Mouse (Mus musculus): Measurements from ENCODE around the gene Ndufa8.

Gene Ndufa8

GRCm38 (mm10) chr2:36071660-36072305 is 22.6 kb upstream of the Ndufa8 start:
- TF ChIP-seq GATA4 (IDR thresholded peaks at IDR 0.05; ENCODE audit: insufficient replicate concordance, low read length) = peak; percentile 87; the same call in 1 of the 2 replicates

GRCm38 (mm10) chr2:36067132-36067531 is 17.9 kb upstream of the Ndufa8 start:
- no peak for TF ChIP-seq GATA4 (IDR thresholded peaks at IDR 0.05; ENCODE audit: insufficient replicate concordance, low read length)

GRCm38 (mm10) chr2:36061409-36061808 is 12.2 kb upstream of the Ndufa8 start:
- TF ChIP-seq GATA4 (IDR thresholded peaks at IDR 0.05; ENCODE audit: insufficient replicate concordance, low read length) = no peak

- TF ChIP-seq GATA4 (IDR thresholded peaks at IDR 0.05; ENCODE audit: insufficient replicate concordance, low read length) = no peak
Observed at GRCm38 (mm10) chr2:36056248-36056647, 7.0 kb upstream of the Ndufa8 start.

GRCm38 (mm10) chr2:36053249-36053648 is 4.0 kb upstream of the Ndufa8 start:
- TF ChIP-seq GATA4 (IDR thresholded peaks at IDR 0.05; ENCODE audit: insufficient replicate concordance, low read length) = no peak

GRCm38 (mm10) chr2:36049567-36049954 is 355 bp upstream of the Ndufa8 start:
- no peak for TF ChIP-seq GATA4 (IDR thresholded peaks at IDR 0.05; ENCODE audit: insufficient replicate concordance, low read length)

GRCm38 (mm10) chr2:36048164-36048563 is 1.0 kb downstream of the Ndufa8 start:
- no peak for TF ChIP-seq GATA4 (IDR thresholded peaks at IDR 0.05; ENCODE audit: insufficient replicate concordance, low read length)

GRCm38 (mm10) chr2:36040872-36041271 is 8.3 kb downstream of the Ndufa8 start:
- no peak for TF ChIP-seq GATA4 (IDR thresholded peaks at IDR 0.05; ENCODE audit: insufficient replicate concordance, low read length)

GRCm38 (mm10) chr2:36039297-36039985 is 9.8 kb downstream of the Ndufa8 start:
- no peak for TF ChIP-seq GATA4 (IDR thresholded peaks at IDR 0.05; ENCODE audit: insufficient replicate concordance, low read length)

GRCm38 (mm10) chr2:36035413-36036081 is 13.7 kb downstream of the Ndufa8 start:
- no peak; the same call in 1 of the 2 replicates for TF ChIP-seq GATA4 (IDR thresholded peaks at IDR 0.05; ENCODE audit: insufficient replicate concordance, low read length)

- no peak for TF ChIP-seq GATA4 (IDR thresholded peaks at IDR 0.05; ENCODE audit: insufficient replicate concordance, low read length)
Observed at GRCm38 (mm10) chr2:36034898-36035297, 14.3 kb downstream of the Ndufa8 start.

- no peak for TF ChIP-seq GATA4 (IDR thresholded peaks at IDR 0.05; ENCODE audit: insufficient replicate concordance, low read length)
Observed at GRCm38 (mm10) chr2:36033966-36034365, 15.2 kb downstream of the Ndufa8 start.

- TF ChIP-seq GATA4 (IDR thresholded peaks at IDR 0.05; ENCODE audit: insufficient replicate concordance, low read length) = peak; percentile 78; the same call in 1 of the 2 replicates
Observed at GRCm38 (mm10) chr2:36032884-36033283, 16.3 kb downstream of the Ndufa8 start.

- peak; percentile 64; the same call in 1 of the 2 replicates for TF ChIP-seq GATA4 (IDR thresholded peaks at IDR 0.05; ENCODE audit: insufficient replicate concordance, low read length)
Observed at GRCm38 (mm10) chr2:36023291-36023690, 25.9 kb downstream of the Ndufa8 start.

GRCm38 (mm10) chr2:36021385-36022159 is 27.6 kb downstream of the Ndufa8 start:
- no peak for TF ChIP-seq GATA4 (IDR thresholded peaks at IDR 0.05; ENCODE audit: insufficient replicate concordance, low read length)

Data from liver, adult (tissue).